Mouse (Mus musculus) liver, embryonic 16.5 days (tissue): ENCODE results near the gene Ppp1r12a. TPM values are rescaled to one million over a fixed set of nuclear protein-coding genes. Genes with fewer than 3 reads are reported as not detected.

Source experiments
- ATAC-seq: fragments of 200-750 bp; cut with Nextera tagmentation; 2 replicates; pipeline ENCODE4 v1.8.0; 2017; ENCODE audit warnings: low read depth, mild to moderate bottlenecking, moderate number of reproducible peaks, moderate library complexity
- H3K27ac ChIP-seq: fragments of 300-500 bp; sonication (generic); 2 replicates; pipeline ENCODE4 v1.5.1; 2014; ENCODE audit warnings: mild to moderate bottlenecking, low read length
- H3K27me3 ChIP-seq: fragments of 300-500 bp; sonication (generic); 2 replicates; pipeline ENCODE4 v1.6.1; 2014; ENCODE audit warnings: low read depth, low read length, mixed read lengths; ENCODE audit not compliant: control insufficient read depth, insufficient read depth
- H3K36me3 ChIP-seq: fragments of 300-500 bp; sonication (generic); 2 replicates; pipeline ENCODE4 v1.6.1; 2014; ENCODE audit warnings: mild to moderate bottlenecking; ENCODE audit not compliant: control insufficient read depth, insufficient read depth
- H3K4me1 ChIP-seq: fragments of 300-500 bp; sonication (generic); 2 replicates; pipeline ENCODE4 v1.6.1; 2014; ENCODE audit warnings: low read depth, low read length, mixed read lengths; ENCODE audit not compliant: control insufficient read depth
- H3K4me2 ChIP-seq: fragments of 300-500 bp; sonication (generic); 2 replicates; pipeline ENCODE4 v1.6.1; 2014; ENCODE audit warnings: low read depth, low read length, mixed read lengths
- H3K4me3 ChIP-seq: fragments of 300-500 bp; sonication (generic); 2 replicates; pipeline ENCODE4 v1.5.1; 2014; ENCODE audit warnings: low read depth, mild to moderate bottlenecking, low read length
- H3K9ac ChIP-seq: fragments of 300-500 bp; sonication (generic); 2 replicates; pipeline ENCODE4 v1.6.1; 2014; ENCODE audit warnings: low read depth, low read length
- H3K9me3 ChIP-seq: fragments of 300-500 bp; sonication (generic); replicated peaks from 2 replicates; pipeline ENCODE4 v1.6.1; 2016; ENCODE audit warnings: low read length; ENCODE audit not compliant: control insufficient read depth
- WGBS: fragments of 180-500 bp; shearing (Covaris S2); extraction: QIAGEN DNeasy Blood & Tissue Kit; methylation state at CpG from one replicate; pipeline ENCODE4 v1.1.7; 2014; ENCODE audit not compliant: insufficient replicate concordance; 5-methylcytosine and 5-hydroxymethylcytosine counted together
- polyA plus RNA-seq: library from polyadenylated mRNA; unstranded; fragments of >200 nt; fragmentation: Nextera tagmentation; extraction: Ambion mirVana; gene quantifications from 2 replicates; pipeline ENCODE4 v1.2.1, GENCODE M21; 2015

The Ppp1r12a gene
- polyA plus RNA-seq, 1 experiment from 2014 or later, result 29.7 TPM

GRCm38 (mm10) chr10:108283837-108284236, 121.8 kb downstream of the Ppp1r12a start:
- no peak overlapping the region for H3K4me3 ChIP-seq
- ATAC-seq, result no peak
- H3K4me2 ChIP-seq, result no peak overlapping the region
- H3K9me3 ChIP-seq, result no peaks in the 10 kb centered on the region
- H3K27ac ChIP-seq, result no peak overlapping the region
- H3K9ac ChIP-seq, result no peak overlapping the region
- no peaks in the 10 kb centered on the region for H3K4me1 ChIP-seq
- H3K27me3 ChIP-seq, result no peaks in the 10 kb centered on the region
- 88% methylated on average over 4 of the region's 4 CpGs for WGBS
- peaks cover 8% of the 10 kb centered on the region for H3K36me3 ChIP-seq

- no peaks in the 10 kb centered on the region for H3K27me3 ChIP-seq
- H3K4me1 ChIP-seq, result no peaks in the 10 kb centered on the region
- 81% methylated on average over 4 of the region's 4 CpGs for WGBS
- peaks cover 8% of the 10 kb centered on the region for H3K36me3 ChIP-seq
- no peak overlapping the region for H3K4me2 ChIP-seq
- ATAC-seq, result no peak
- H3K9me3 ChIP-seq, result no peaks in the 10 kb centered on the region
- no peak overlapping the region for H3K4me3 ChIP-seq
- H3K27ac ChIP-seq, result no peak overlapping the region
- no peak overlapping the region for H3K9ac ChIP-seq
Observed at GRCm38 (mm10) chr10:108284445-108284844, 122.5 kb downstream of the Ppp1r12a start.

- Histone ChIP-seq H3K4me2 (no peak overlapping the region), H3K9ac (no peak overlapping the region), H3K27me3 (no peaks in the 10 kb centered on the region), H3K36me3 (peaks cover 6% of the 10 kb centered on the region), H3K4me3 (no peak overlapping the region), H3K4me1 (no peaks in the 10 kb centered on the region), H3K9me3 (no peaks in the 10 kb centered on the region), H3K27ac (no peak overlapping the region)
- 72% methylated on average over 5 of the region's 5 CpGs for WGBS
- ATAC-seq, result no peak
Observed at GRCm38 (mm10) chr10:108284977-108285376, 123.0 kb downstream of the Ppp1r12a start.

- 67% methylated on average over 11 of the region's 11 CpGs for WGBS
- H3K36me3 ChIP-seq, result no peaks in the 10 kb centered on the region
- H3K4me3 ChIP-seq, result no peak overlapping the region
- no peaks in the 10 kb centered on the region for H3K27me3 ChIP-seq
- no peak for ATAC-seq
- no peaks in the 10 kb centered on the region for H3K4me1 ChIP-seq
- no peak overlapping the region for H3K27ac ChIP-seq
- no peak overlapping the region for H3K9ac ChIP-seq
- H3K9me3 ChIP-seq, result no peaks in the 10 kb centered on the region
- H3K4me2 ChIP-seq, result no peak overlapping the region
Observed at GRCm38 (mm10) chr10:108286658-108287437, 124.9 kb downstream of the Ppp1r12a start.

GRCm38 (mm10) chr10:108287438-108287801, 125.4 kb downstream of the Ppp1r12a start:
- no peak overlapping the region for H3K4me2 ChIP-seq
- no peaks in the 10 kb centered on the region for H3K27me3 ChIP-seq
- H3K9ac ChIP-seq, result no peak overlapping the region
- no peaks in the 10 kb centered on the region for H3K9me3 ChIP-seq
- H3K36me3 ChIP-seq, result no peaks in the 10 kb centered on the region
- H3K27ac ChIP-seq, result no peak overlapping the region
- 70% methylated on average over 4 of the region's 4 CpGs for WGBS
- H3K4me3 ChIP-seq, result no peak overlapping the region
- no peak for ATAC-seq
- H3K4me1 ChIP-seq, result no peaks in the 10 kb centered on the region

- no peak overlapping the region for H3K27ac ChIP-seq
- H3K27me3 ChIP-seq, result no peaks in the 10 kb centered on the region
- no peak overlapping the region for H3K9ac ChIP-seq
- H3K9me3 ChIP-seq, result no peaks in the 10 kb centered on the region
- no peak overlapping the region for H3K4me3 ChIP-seq
- no peaks in the 10 kb centered on the region for H3K36me3 ChIP-seq
- H3K4me2 ChIP-seq, result no peak overlapping the region
- no peak for ATAC-seq
- WGBS, result 82% methylated on average over 13 of the region's 13 CpGs
- no peaks in the 10 kb centered on the region for H3K4me1 ChIP-seq
Observed at GRCm38 (mm10) chr10:108290046-108290445, 128.1 kb downstream of the Ppp1r12a start.

GRCm38 (mm10) chr10:108291688-108292471, 129.9 kb downstream of the Ppp1r12a start:
- 70% methylated on average over 12 of the region's 12 CpGs for WGBS
- Histone ChIP-seq H3K27me3 (no peaks in the 10 kb centered on the region), H3K4me3 (no peak overlapping the region), H3K36me3 (no peaks in the 10 kb centered on the region), H3K9me3 (no peaks in the 10 kb centered on the region), H3K4me1 (no peaks in the 10 kb centered on the region), H3K9ac (no peak overlapping the region), H3K4me2 (no peak overlapping the region), H3K27ac (no peak overlapping the region)
- ATAC-seq, result no peak

GRCm38 (mm10) chr10:108292651-108293050, 130.7 kb downstream of the Ppp1r12a start:
- no peak overlapping the region for H3K4me3 ChIP-seq
- H3K4me1 ChIP-seq, result no peaks in the 10 kb centered on the region
- H3K27ac ChIP-seq, result no peak overlapping the region
- no peak for ATAC-seq
- H3K27me3 ChIP-seq, result no peaks in the 10 kb centered on the region
- H3K9ac ChIP-seq, result no peak overlapping the region
- 65% methylated on average over 4 of the region's 4 CpGs for WGBS
- H3K9me3 ChIP-seq, result no peaks in the 10 kb centered on the region
- H3K36me3 ChIP-seq, result no peaks in the 10 kb centered on the region
- no peak overlapping the region for H3K4me2 ChIP-seq

- no peak overlapping the region for H3K4me2 ChIP-seq
- no peaks in the 10 kb centered on the region for H3K36me3 ChIP-seq
- H3K27me3 ChIP-seq, result no peaks in the 10 kb centered on the region
- H3K9me3 ChIP-seq, result no peaks in the 10 kb centered on the region
- no peak overlapping the region for H3K27ac ChIP-seq
- H3K4me1 ChIP-seq, result no peaks in the 10 kb centered on the region
- no peak overlapping the region for H3K4me3 ChIP-seq
- 70% methylated on average over 16 of the region's 16 CpGs for WGBS
- no peak overlapping the region for H3K9ac ChIP-seq
- ATAC-seq, result no peak
Observed at GRCm38 (mm10) chr10:108293620-108294195, 131.7 kb downstream of the Ppp1r12a start.
